Mouse (Mus musculus): ENCODE data around the gene Csmd2. TPM values are rescaled to one million over a fixed set of nuclear protein-coding genes. Genes with fewer than 3 reads are reported as not detected.

Gene Csmd2
- polyA plus RNA-seq, 1 experiment from 2014 or later, result 0.08 TPM

DNA sequence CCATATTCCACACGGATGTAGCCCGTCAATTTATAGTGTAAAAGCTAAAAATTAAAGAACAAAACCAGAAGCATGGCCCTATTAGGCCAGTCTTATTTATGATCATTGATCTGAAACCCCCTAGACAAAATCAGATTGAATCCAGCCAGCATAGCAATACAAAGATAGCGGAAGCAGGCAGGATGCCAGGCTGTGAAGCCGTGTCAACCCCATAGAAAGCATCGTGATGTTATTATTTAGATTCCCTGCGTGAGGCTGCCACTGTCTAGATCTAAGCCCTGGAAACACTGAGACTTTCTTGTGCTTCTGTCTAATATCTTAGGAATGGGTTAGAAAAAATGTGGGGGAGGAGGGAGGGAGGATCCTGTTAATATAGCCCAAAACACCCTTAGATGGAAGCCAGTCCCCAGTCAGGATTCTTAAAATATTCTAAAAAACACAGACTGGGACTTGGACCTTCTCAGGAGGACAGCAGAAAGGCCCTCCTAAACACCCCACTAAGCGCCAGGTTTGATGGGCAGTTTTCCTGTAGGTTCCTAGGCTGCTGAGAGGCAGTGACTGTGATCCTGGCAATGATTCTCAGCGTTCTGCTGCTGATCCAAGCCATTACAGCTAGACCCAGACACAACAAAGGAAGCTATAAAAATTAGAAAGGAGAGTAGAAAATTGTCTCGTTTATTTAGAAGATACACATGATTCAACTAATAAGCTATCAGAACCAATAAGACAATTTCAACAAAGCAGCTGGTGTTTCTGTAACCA, 419.6 kb downstream of the Csmd2 start:
- DNase-seq (ENCODE audit: low spot score) (no peak), ATAC-seq (ENCODE audit: insufficient number of reproducible peaks, low FRiP score, low TSS enrichment, low read depth) (no peak)
- WGBS, result 82% methylated on average over 9 of the region's 9 CpGs

GRCm38 (mm10) chr4:128411941-128412630, 424.4 kb downstream of the Csmd2 start:
- 84% methylated on average over 7 of the region's 7 CpGs for WGBS
- H3K4me1 ChIP-seq (ENCODE audit: control insufficient read depth, insufficient read depth, low read length), result no peaks in the 10 kb centered on the region
- no peak overlapping the region for H3K27ac ChIP-seq (replicated peaks; ENCODE audit: low read depth, low read length)
- no peak overlapping the region for H3K4me2 ChIP-seq (ENCODE audit: low read depth, severe bottlenecking)
- no peaks in the 10 kb centered on the region for H3K9me3 ChIP-seq (ENCODE audit: control insufficient read depth, low read length)
- H3K9ac ChIP-seq (ENCODE audit: low read length), result no peak overlapping the region
- ATAC-seq (ENCODE audit: insufficient number of reproducible peaks, low FRiP score, low TSS enrichment, low read depth), result no peak
- no peaks in the 10 kb centered on the region for H3K27me3 ChIP-seq (ENCODE audit: control insufficient read depth, insufficient read depth, low read length)
- no peaks in the 10 kb centered on the region for H3K36me3 ChIP-seq (ENCODE audit: control insufficient read depth, insufficient read depth, low read length)
- DNase-seq (ENCODE audit: low spot score), result no peak
- no peak overlapping the region for H3K4me3 ChIP-seq (ENCODE audit: low read depth, low read length)

More for the DNA sequence above, 419.6 kb downstream of the Csmd2 start:
- Histone ChIP-seq H3K27ac (replicated peaks; ENCODE audit: low read depth, low read length) (no peak overlapping the region), H3K36me3 (ENCODE audit: control insufficient read depth, insufficient read depth, low read length) (no peaks in the 10 kb centered on the region), H3K27me3 (ENCODE audit: control insufficient read depth, insufficient read depth, low read length) (no peaks in the 10 kb centered on the region), H3K4me1 (ENCODE audit: control insufficient read depth, insufficient read depth, low read length) (no peaks in the 10 kb centered on the region), H3K4me2 (ENCODE audit: low read depth, severe bottlenecking) (no peak overlapping the region), H3K9me3 (ENCODE audit: control insufficient read depth, low read length) (no peaks in the 10 kb centered on the region), H3K9ac (ENCODE audit: low read length) (no peak overlapping the region), H3K4me3 (ENCODE audit: low read depth, low read length) (no peak overlapping the region)

DNA sequence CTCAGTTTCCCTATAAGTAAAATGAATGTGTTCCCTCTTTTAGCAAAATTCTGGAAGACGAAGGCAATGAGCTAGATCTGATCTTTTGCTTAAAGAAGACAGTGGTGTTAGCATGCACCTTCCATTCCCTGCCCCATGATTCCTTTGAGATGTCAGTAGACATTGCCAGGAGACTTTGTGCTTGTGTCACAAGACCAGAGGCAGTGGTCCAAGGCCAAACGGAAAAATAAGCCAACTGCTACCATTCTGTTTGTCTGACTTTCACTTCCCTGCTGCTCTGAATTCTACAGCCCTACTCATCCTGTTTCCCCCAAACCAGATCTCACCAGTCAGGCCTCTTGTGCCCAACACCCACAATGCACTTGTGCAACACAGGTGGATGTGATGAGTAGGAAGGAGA, 427.1 kb downstream of the Csmd2 start:
- no peak for ATAC-seq (ENCODE audit: insufficient number of reproducible peaks, low FRiP score, low TSS enrichment, low read depth)
- no peak overlapping the region for H3K4me3 ChIP-seq (ENCODE audit: low read depth, low read length)
- H3K27ac ChIP-seq (replicated peaks; ENCODE audit: low read depth, low read length), result no peak overlapping the region
- no peaks in the 10 kb centered on the region for H3K4me1 ChIP-seq (ENCODE audit: control insufficient read depth, insufficient read depth, low read length)
- H3K4me2 ChIP-seq (ENCODE audit: low read depth, severe bottlenecking), result no peak overlapping the region
- no peak overlapping the region for H3K9ac ChIP-seq (ENCODE audit: low read length)
- no peaks in the 10 kb centered on the region for H3K27me3 ChIP-seq (ENCODE audit: control insufficient read depth, insufficient read depth, low read length)
- no peaks in the 10 kb centered on the region for H3K9me3 ChIP-seq (ENCODE audit: control insufficient read depth, low read length)
- no peak for DNase-seq (ENCODE audit: low spot score)
- no peaks in the 10 kb centered on the region for H3K36me3 ChIP-seq (ENCODE audit: control insufficient read depth, insufficient read depth, low read length)
- WGBS, result 81% methylated on average over 2 of the region's 2 CpGs

- no peak for ATAC-seq (ENCODE audit: insufficient number of reproducible peaks, low FRiP score, low TSS enrichment, low read depth)
- no peak for DNase-seq (ENCODE audit: low spot score)
- no peaks in the 10 kb centered on the region for H3K9me3 ChIP-seq (ENCODE audit: control insufficient read depth, low read length)
- H3K4me3 ChIP-seq (ENCODE audit: low read depth, low read length), result no peak overlapping the region
- no peaks in the 10 kb centered on the region for H3K36me3 ChIP-seq (ENCODE audit: control insufficient read depth, insufficient read depth, low read length)
- H3K27ac ChIP-seq (replicated peaks; ENCODE audit: low read depth, low read length), result no peak overlapping the region
- no peaks in the 10 kb centered on the region for H3K27me3 ChIP-seq (ENCODE audit: control insufficient read depth, insufficient read depth, low read length)
- no peaks in the 10 kb centered on the region for H3K4me1 ChIP-seq (ENCODE audit: control insufficient read depth, insufficient read depth, low read length)
- WGBS, result 75% methylated on average over 7 of the region's 7 CpGs
- no peak overlapping the region for H3K4me2 ChIP-seq (ENCODE audit: low read depth, severe bottlenecking)
- H3K9ac ChIP-seq (ENCODE audit: low read length), result no peak overlapping the region
Observed at GRCm38 (mm10) chr4:128419988-128420617, 432.4 kb downstream of the Csmd2 start.

DNA sequence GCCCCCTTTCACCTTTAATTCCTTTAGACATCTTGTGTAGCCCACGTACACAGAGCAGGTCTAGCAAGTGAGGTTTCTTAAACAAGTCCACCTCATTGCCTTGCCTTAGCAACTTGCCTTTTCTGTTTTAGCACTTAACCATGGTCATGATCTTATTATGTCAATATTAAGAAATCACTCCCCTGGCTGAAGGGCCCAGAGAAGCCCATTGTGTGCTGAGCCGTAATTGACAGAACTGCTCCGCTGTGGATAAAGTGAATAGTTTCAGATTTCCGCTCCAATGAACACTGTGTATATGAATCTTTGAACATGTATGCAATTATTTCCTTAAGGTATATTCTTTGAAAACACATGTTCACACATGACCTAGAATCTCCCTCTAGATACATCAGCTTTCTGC, 434.8 kb downstream of the Csmd2 start:
- Histone ChIP-seq H3K4me2 (ENCODE audit: low read depth, severe bottlenecking) (no peak overlapping the region), H3K36me3 (ENCODE audit: control insufficient read depth, insufficient read depth, low read length) (no peaks in the 10 kb centered on the region), H3K9ac (ENCODE audit: low read length) (no peak overlapping the region), H3K9me3 (ENCODE audit: control insufficient read depth, low read length) (0 out of 2 replicates have a peak, but pooled peaks cover 2% of the 10 kb centered on the region), H3K4me1 (ENCODE audit: control insufficient read depth, insufficient read depth, low read length) (no peaks in the 10 kb centered on the region), H3K27ac (replicated peaks; ENCODE audit: low read depth, low read length) (no peak overlapping the region), H3K4me3 (ENCODE audit: low read depth, low read length) (no peak overlapping the region), H3K27me3 (ENCODE audit: control insufficient read depth, insufficient read depth, low read length) (no peaks in the 10 kb centered on the region)
- no peak for ATAC-seq (ENCODE audit: insufficient number of reproducible peaks, low FRiP score, low TSS enrichment, low read depth)
- 91% methylated on average over 4 of the region's 4 CpGs for WGBS
- no peak for DNase-seq (ENCODE audit: low spot score)

- WGBS, result 81% methylated on average over 2 of the region's 2 CpGs
- H3K36me3 ChIP-seq (ENCODE audit: control insufficient read depth, insufficient read depth, low read length), result no peaks in the 10 kb centered on the region
- H3K27me3 ChIP-seq (ENCODE audit: control insufficient read depth, insufficient read depth, low read length), result no peaks in the 10 kb centered on the region
- no peak overlapping the region for H3K9ac ChIP-seq (ENCODE audit: low read length)
- 0 out of 2 replicates have a peak, but pooled peaks cover 2% of the 10 kb centered on the region for H3K9me3 ChIP-seq (ENCODE audit: control insufficient read depth, low read length)
- H3K4me3 ChIP-seq (ENCODE audit: low read depth, low read length), result no peak overlapping the region
- DNase-seq (ENCODE audit: low spot score), result no peak
- H3K4me1 ChIP-seq (ENCODE audit: control insufficient read depth, insufficient read depth, low read length), result no peaks in the 10 kb centered on the region
- H3K27ac ChIP-seq (replicated peaks; ENCODE audit: low read depth, low read length), result no peak overlapping the region
- no peak for ATAC-seq (ENCODE audit: insufficient number of reproducible peaks, low FRiP score, low TSS enrichment, low read depth)
- H3K4me2 ChIP-seq (ENCODE audit: low read depth, severe bottlenecking), result no peak overlapping the region
Observed at GRCm38 (mm10) chr4:128425339-128425738, 437.7 kb downstream of the Csmd2 start.

DNA sequence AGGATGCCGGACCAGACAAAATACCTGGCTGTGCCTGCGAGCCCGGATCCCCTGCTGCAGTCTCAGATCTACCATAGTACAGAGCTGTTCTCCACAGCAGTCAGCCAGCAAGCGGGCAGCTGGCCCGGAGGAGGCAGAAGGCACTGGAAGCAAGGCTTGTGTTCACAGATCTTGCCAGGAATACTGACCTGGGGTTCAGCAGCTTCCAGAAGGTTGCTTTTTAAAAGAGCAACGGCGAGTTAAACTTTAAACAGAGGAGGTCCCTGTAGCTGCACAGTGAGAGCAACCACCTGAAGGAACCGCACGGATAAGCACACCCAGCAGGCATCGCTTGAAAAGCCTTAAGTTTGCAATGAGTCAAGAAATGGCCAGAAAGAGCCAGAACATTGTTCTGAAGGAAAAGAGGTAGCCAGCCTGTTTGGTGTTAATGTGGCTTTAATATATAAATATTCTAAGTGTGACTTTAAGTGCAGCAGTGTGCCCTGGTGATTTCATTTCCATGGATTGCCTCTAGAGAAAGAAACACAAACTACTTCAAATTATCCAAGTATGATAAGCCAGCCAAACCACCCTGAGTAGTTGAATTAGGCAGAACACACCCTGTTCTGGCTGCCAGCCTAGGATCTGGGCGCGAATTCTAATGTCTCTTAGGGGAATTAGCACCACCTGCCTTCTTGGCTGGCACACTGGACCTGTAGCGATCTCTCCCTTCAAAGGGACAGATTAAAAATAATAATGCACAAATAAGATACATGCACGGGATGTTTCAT, 439.8 kb downstream of the Csmd2 start:
- H3K4me3 ChIP-seq (ENCODE audit: low read depth, low read length), result no peak overlapping the region
- H3K9ac ChIP-seq (ENCODE audit: low read length), result no peak overlapping the region
- 92% methylated on average over 14 of the region's 14 CpGs for WGBS
- H3K4me2 ChIP-seq (ENCODE audit: low read depth, severe bottlenecking), result no peak overlapping the region
- DNase-seq (ENCODE audit: low spot score) (no peak), ATAC-seq (ENCODE audit: insufficient number of reproducible peaks, low FRiP score, low TSS enrichment, low read depth) (no peak)
- no peaks in the 10 kb centered on the region for H3K27me3 ChIP-seq (ENCODE audit: control insufficient read depth, insufficient read depth, low read length)
- no peaks in the 10 kb centered on the region for H3K4me1 ChIP-seq (ENCODE audit: control insufficient read depth, insufficient read depth, low read length)
- no peaks in the 10 kb centered on the region for H3K36me3 ChIP-seq (ENCODE audit: control insufficient read depth, insufficient read depth, low read length)
- H3K27ac ChIP-seq (replicated peaks; ENCODE audit: low read depth, low read length), result no peak overlapping the region
- 0 out of 2 replicates have a peak, but pooled peaks cover 2% of the 10 kb centered on the region for H3K9me3 ChIP-seq (ENCODE audit: control insufficient read depth, low read length)
